Mouse (Mus musculus) thymus, adult 18-20 months (tissue): ENCODE results near the gene Mycl.
A peak's percentile ranks its signal among the peaks of the same experiment; 100 is the strongest.
"Not testable (repeated sequence)": the region's sequence is repeated elsewhere in the genome, so short reads cannot be mapped to it uniquely, and the experiment has no call there.

ENCODE experiments used
- DNase-seq, 2 experiments: peaks; one replicate each; pipeline ENCODE4 v3.0.0; 2022; ENCODE audit warnings: mixed read lengths in 2 of 2

Mycl gene

DNA sequence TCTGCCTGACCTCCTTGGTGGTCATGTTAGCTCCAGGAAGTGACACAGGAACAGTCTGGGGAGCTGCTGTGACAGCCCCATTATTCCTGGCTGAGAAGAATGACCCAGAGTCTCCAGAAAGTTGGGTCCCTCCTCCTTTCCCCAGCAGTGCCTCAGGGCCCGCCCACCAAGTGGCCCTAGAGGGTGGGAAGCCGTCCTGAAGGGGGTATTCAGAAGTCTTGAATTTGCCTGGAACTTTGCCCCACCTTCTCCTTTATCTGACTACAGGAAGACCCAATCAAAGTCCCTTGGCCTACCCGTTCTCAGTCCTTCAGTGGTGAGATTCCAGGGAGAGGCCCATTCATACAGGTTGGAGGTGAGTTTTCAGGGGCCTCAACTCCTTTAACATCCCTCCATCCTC lies 13.5 kb upstream of the Mycl start:
- no peak for DNase-seq

DNA sequence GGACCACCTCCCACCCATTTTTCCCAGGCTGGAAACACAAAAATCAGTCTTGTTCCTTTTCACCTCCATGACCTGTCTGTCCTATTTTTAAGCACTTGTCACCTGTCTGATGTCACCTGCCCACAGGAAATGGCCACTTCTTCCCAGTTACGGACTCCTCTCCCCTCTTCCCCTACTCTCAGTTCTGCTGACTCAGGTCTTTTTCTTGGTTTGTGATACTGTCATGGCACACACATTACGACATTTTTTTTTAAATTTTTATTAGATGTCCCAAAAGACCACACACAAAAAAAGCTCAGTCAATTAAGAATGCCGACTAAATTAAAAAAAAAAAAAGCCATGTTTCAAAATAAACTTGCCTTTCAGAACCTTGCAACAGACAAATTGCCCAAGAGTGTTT lies 12.9 kb upstream of the Mycl start:
- no peak for DNase-seq

DNA sequence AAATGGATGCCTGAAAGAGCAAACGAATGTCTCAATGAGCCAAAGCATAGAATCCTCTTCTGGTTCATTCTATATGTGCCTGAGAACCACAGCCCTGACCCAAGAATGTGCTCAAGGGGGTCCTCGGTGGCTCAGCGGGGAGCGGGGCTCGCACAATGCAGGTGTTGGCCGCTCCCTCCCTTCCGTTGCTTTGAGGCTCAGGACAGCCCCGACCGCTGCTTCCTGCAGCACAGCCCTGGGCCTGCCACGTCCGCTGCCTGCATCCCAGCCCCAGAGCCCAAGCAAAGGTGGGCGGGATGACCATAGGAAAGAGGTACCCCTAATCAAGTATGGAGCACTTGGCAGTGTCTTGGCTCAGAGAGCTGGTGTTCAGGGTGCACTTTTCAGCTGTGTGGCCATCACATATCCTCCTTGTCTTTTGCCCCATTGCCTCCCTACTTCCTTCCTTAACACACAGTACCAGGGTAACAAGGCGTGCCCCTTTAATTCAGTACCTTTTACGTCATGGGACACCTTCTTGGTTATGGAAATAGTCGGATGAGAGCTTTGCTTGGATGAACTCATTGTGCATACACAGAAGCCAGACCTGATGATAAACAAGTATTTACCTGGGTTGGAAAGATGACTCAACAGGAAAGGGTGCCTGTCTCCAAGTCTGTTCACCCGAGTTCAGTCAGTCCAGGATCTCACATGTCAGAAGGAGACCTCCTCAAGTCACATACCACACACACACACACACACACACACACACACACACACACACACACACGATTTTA lies 11.8 kb upstream of the Mycl start:
- DNase-seq, result peak; percentile 28 to 48

DNA sequence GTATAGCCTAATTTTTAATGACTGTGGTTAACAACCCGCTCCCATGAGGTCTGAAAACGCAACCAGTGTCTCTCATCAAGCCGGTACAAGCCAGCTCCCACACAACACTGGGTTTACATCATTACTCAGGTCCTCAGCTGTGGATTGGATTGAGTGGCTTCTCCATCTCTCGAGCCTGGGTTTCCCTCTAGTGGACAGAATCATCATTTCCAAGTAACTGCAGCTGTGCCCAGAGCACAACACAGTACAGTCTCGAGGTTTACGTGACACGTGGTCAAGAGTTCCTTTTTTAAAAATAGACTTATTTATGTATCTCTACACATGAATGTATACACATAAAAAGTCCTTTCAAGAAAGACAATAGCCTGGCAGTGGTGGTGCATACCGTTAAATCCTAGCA lies 10.3 kb upstream of the Mycl start:
- DNase-seq, result peak in 1 of 2 experiments; percentile 43

DNA sequence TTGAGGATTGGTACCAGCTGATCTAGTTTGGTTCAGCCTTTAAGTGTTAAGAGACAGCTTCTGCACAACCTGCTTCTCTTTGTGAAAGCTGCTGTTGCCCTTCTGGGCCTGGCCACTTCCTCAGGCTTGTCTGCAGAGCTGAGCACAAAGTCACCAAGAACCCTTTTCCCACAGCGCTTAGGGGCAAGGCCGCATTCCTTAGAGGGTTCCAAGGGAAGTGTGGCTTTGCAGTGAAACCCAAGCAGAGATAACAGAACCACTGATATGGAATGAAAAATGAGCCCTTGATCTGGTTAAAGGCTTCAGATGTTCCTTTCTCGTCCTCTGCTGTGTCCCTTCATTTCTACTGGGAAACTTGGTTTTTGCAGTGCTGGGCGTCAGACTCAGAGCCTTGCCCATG lies 8.0 kb upstream of the Mycl start:
- DNase-seq, result no peak

DNA sequence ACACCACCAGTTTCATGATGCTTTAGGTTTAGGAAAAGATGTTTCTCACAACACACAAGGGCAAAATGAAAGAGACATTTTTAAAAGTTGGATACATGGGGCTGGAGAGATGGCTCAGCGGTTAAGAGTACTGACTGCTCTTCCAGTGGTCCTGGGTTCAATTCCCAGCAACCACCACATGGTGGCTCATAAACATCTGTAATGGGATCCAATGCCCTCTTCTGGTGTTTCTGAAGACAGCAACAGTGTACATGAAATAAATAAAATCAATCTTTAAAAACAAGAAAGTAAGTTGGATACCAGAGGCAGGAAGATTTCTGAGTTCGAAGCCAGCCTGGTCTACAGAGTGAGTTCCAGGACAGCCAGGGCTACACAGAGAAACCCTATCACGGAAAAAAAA lies 7.4 kb upstream of the Mycl start:
- DNase-seq, result not testable (repeated sequence)

DNA sequence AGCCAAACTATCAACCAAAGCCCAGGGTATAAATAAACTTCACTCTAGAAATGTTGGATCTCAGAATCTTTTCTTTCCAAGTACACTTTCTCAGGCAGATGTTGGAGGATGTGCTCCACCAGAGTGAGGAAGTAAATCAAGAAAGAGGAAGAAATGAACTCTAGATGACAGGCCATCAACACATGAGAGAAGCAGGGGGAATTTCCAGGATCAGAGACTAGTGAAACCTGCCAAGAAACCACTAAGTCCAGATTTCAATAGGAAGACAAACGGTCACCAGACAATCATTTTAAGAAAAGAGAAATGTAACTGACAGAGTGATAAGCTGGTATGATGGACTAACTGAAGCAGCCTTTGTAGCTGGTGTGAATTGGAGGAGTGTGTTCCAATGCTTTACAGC lies 4.3 kb upstream of the Mycl start:
- DNase-seq, result no peak

DNA sequence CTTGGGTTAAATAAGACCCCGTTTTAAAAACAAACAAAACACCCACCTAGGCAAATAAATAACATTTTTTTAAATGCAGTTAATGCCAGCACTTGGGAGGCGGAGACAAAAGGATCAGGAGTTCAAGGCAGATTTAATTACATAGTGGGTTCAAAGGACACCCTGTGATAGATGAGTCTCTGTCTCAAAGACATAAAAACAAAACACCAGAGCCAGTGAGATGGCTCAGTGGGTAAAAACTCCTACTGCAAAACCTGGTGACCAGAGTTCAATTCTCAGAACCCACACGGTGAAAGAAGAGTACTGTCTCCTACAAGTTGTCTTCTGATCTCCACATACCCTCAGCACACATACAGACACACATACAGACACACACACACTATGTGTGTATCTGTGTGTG lies 3.2 kb upstream of the Mycl start:
- DNase-seq, result no peak

DNA sequence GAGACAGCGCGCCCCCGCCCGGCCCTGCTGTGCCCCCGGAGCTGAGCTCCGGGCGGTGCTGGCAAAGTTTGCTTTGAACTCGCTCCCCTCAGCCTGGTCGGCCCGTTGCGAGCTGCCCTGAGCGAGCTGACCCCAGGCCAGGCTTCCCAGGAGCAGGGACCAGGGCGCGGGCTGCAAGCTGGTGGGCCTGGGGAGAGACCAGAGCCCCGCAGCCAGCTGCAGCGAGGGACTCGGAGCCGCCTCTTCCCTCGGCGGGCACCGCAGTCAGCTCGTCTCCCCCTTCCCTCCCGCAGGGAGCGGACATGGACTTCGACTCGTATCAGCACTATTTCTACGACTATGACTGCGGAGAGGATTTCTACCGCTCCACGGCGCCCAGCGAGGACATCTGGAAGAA lies 767 bp downstream of the Mycl start:
- peak; percentile 17 to 31 for DNase-seq

DNA sequence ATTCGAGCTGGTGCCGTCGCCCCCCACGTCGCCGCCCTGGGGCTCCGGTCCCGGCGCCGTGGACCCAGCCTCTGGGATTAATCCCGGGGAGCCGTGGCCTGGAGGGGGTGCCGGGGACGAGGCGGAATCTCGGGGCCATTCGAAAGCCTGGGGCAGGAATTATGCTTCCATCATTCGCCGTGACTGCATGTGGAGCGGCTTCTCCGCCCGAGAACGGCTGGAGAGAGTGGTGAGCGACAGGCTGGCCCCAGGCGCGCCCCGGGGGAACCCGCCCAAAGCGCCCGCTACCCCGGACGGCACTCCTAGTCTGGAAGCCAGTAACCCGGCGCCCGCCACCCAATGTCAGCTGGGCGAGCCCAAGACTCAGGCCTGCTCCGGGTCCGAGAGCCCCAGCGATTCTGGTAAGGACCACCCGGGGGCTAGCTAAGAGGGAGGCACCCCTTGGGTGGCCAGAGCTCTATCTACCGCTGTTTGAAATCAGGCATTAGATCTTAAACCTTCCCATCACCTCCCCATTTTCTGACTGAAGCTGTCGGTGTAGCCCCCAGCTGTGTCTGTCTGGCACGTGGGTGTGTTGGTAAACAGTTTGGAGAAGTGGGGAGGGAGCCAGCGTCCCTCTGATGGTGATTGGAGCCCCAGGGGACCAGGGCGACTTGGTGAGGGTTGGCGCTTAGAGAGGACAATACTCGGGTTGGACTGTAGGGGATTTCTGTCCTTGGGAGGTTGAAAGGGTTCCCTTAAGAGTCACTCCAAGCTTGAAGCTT lies 1.3 kb downstream of the Mycl start:
- peak in 1 of 2 experiments; percentile 7 for DNase-seq

DNA sequence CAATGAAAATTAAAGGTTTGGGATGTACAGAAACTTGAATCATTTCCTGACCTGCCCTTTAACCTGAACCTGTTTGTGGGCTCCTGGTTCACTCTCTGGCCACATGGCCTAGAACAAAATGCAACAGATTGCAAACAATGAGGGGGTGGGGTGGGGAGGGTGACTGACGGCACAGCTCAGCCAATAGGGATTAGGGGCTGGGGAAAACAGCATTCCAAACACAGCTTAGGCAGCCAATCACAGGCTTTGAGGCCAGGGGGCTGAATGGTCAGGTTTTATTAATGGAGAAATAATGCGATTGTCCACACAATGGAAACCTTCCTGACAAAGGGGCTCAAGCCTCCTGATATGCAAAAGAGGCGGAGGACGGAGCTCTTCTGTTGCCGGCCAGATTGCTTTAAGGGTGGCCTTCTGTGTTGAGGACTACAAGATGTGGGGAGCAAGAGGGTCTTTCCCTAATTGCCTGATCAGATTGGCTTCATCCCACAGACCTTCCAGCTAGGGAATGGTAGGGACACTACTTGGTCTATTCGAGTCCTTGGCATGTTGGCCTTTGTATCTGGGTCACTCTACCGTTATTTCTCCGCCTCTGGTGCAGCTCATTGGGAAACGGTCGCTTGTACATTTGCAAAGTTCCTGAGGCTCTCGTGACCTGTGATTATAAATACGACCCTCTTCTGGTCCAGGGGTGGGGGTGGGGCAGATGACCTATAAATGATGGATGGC lies 3.2 kb downstream of the Mycl start:
- no peak for DNase-seq

DNA sequence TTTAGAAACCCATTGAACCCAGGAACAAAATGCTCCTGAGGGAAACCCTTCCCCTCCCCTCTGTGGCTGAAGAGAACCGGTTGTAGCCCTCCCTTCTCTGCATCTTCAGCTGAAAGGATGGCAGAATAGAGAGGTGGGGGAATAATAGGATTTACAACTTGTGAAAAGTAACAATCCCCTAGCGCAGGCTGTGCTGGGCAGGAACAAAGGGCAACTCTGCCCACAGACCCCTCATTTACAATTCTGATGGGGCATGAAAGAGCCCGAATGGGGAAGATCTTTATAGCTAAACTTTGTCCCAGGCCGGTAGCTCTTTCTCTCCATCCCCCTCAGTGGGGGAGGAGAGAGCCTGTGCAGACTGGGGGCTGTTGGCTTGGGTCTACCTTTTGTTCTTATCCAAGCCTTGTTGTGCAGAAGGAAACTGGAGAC lies 3.8 kb downstream of the Mycl start:
- no peak for DNase-seq

DNA sequence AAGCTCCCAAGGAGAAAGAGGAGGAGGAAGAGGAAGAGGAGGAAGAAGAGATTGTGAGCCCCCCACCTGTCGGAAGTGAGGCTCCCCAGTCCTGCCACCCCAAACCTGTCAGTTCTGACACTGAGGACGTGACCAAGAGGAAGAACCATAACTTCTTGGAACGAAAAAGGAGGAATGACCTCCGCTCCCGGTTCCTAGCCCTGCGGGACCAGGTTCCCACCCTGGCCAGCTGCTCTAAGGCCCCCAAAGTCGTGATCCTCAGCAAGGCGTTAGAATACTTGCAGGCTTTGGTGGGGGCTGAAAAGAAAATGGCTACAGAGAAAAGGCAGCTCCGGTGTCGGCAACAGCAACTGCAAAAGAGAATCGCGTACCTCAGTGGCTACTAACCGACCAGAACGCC lies 4.7 kb downstream of the Mycl start:
- no peak for DNase-seq

DNA sequence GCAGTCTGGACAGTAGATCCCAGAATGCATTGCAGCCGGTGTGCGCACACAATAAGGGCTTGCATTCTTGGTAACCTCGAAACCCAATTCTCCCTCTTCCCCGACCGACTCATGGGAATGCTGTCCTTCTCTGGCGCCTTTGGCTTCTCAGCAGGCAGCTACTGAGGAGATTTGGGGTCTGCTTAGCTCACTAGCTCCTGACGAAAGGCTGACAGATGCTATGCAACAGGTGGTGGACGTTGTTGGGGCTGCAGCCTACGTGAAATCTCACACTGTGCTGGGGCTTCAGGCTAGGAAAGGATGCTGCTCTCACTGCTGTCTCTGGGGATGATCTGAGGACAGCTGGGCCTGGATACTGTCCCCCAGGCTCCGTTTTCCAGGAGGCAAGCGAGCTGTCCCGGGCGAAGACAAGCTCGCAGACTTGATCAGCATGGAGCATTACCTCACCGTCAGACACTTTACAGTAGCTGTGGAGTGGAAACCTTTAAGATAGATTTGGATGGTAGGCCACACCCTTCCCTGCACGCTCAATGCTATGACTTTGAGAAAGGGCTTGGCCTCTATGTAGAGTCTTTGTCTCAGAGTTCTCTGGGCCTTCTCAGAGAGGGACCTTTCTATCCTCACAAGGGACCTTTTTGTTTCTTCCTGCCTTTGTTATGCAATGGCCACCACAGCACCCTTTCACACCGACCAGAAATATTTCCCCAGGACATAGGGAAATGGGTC lies 5.3 kb downstream of the Mycl start:
- no peak for DNase-seq

DNA sequence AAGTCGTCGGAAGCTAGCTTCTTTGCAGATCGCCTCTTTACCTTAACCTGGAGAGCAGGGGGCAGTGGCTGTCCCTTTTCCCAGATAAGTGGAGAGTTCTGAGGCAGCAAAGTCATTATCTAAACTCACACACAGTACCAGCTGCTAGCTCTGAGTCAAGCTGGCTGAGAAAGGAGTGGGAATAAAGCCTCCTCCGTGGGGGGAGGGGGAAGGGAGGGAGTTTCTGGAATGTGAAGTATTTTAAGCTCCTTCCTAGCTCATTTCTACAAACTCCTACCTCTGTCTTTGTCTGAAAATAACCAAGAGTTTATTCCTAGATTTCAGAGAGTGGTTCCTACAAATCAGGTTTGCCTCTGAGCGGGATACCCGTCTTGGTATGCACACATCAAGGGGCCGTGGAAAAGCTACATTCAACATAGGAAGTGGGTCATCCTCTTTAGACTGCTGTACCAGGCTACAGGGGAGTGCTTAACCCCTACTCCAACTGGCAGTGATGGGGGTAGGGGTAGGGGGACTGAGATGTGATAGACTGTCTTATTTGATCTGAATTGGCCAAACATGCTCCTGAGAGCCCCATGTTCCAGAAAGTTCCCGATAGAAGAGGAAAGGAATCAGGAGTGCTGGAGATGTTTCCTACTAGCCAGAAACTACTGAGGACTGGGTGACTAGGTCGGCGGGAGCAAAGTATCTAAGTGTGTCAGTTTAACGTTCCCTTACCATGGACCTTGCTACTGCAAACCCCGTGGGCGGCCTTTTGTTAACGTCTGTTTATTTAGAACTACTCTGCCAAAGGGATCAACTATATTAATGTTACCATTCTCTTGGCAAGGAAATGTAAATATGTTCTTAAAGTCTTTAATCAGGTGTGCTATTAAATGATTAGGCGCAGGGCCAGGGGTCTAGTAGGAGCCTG lies 9.9 kb downstream of the Mycl start:
- no peak for DNase-seq

DNA sequence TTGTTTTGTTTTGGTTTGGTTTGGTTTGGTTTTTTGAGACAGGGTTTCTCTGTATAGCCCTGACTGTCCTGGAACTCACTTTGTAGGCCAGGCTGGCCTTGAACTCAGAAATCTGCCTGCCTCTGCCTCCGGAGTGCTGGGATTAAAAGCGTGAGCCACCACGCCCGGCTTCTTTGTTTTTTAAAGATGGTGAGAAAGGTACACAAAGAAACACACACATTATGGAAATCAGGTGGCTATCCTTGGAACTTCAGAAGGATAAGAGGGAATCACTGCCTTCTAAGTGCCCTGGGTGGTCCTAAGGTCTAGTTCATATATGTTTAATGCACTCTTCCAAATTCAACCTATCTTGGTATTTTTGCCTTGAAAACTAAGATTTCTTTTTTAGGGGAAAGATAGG lies 17.0 kb downstream of the Mycl start:
- DNase-seq, result not testable (repeated sequence)

DNA sequence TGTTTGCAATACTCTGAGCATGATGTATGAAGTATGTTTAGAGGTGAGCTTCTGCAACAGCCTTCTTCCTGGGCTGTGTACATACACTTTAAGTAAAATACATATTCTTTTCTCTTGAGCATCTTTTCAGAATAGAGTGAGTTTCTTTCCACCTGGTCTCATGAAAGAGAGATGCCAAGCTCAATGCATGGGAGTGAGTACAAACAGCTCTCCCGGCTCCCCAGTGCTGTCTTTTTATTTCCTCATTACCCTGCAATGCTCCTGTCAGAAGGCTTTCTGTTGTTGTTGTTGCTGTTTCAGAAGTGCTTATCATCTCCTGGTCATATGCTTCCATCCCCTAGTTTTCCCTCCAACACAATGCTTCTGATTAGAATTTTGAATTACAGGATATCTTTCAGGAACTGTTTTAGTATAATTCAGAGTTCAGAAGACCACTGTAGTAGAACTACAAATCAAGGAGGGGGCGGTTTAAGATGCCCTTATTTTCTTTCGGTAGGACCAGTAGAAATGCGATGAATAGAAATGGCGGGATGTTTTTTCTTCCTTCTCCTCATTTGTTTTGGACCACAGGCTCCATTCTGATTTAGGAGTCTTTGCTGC lies 18.0 kb downstream of the Mycl start:
- DNase-seq, result no peak

DNA sequence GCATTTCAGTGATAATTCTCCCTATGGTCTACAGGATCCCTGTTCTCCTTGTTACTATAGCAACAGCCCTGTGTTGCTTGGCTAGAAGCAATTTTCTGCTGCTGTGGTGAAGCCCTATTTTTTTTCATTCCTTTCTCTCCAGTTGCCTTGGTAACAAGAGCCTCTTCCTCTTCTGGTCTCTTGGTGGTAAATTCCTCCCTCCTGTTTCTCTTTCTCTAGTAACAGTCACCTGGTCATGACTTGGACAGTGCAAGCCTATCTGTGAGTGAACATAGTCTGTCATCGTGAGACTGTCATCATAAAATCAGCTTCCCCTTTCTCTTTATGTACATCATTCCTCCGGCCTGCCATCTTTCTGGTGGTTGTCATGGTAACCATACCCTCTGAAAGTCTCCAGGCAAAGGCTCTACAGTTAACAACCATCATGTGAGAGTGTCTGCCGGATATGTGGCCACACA lies 18.5 kb downstream of the Mycl start:
- no peak for DNase-seq

DNA sequence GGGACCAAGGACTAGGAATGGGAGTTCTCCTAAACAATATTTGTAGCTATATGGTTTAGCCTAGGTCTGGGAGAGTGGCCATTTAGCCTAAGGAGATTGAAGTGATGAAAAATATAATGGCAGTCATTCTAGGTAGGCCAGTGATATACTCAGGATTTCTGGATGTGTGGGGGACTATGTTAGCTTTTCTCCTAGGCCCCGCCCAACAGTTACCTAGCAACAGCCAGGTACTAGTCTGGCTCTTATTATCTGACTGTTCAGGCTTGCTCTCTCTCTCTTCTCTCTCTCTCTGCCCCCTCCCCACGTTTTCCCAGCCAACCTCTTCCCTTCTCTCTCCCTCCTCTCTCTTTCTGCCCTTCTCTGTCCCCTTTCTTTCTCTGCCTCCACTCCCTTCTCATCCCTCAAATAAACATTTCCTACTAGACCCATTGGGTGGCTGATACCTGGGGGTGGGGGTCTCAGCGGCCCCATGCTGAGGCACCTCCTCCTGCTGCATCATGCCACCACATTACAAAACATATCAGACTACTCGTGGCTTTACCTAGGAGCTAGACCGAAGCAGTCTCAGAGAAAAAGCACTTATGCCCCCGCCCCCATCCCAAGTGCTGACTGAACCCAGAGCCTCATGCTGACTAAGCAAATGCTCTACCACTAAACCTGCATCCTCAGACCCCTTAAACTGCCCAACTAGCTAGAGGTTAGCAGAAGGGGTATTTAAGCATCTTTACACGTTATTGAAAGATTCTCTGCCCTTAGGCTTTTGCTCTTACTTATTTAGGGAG lies 19.2 kb downstream of the Mycl start:
- no peak for DNase-seq

DNA sequence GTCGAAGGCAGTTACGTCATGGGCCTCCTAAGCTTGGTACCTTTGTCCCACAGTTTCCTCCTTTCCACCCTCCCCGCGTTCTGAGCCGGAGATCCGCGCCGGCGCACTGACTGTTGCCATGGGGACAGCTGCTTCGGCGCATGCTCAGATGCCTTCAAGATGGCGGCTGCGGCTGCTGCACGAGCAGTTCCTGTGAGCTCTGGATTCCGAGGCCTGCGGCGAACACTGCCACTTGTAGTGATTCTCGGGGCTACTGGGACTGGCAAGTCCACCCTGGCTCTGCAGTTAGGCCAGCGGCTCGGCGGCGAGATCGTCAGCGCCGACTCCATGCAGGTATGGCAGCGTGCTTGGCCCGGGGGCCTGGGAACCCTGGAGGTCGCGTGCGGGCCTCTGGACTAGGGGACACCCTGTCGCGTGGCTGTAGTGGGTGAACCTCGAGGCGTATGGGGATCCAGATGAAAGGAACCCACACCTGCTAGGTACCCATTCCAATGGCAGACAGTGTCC lies 21.1 kb downstream of the Mycl start, which contains the start of gene Trit1:
Trit1 (plus strand) TSS at position 147 of the 507 bp plus-strand sequence.
- peak; percentile 92 to 94 for DNase-seq
